Mouse (Mus musculus): ENCODE results near the gene Fzr1.

Gene Fzr1

GRCm38 (mm10) chr10:81379809-81380378, 1.6 kb upstream of the Fzr1 start:
- no peak for DNase-seq

- no peak for DNase-seq
Measured at GRCm38 (mm10) chr10:81379183-81379553, 852 bp upstream of the Fzr1 start.

GRCm38 (mm10) chr10:81378553-81379182, 352 bp upstream of the Fzr1 start:
- peak; percentile 100 for DNase-seq

- DNase-seq: no peak
Measured at GRCm38 (mm10) chr10:81377362-81377664, 1.0 kb downstream of the Fzr1 start.

GRCm38 (mm10) chr10:81376561-81377361, 1.6 kb downstream of the Fzr1 start:
- no peak for DNase-seq

- no peak for DNase-seq
Measured at GRCm38 (mm10) chr10:81375322-81375721, 3.0 kb downstream of the Fzr1 start.

GRCm38 (mm10) chr10:81367207-81367495, 11.2 kb downstream of the Fzr1 start:
- no peak for DNase-seq

- no peak for DNase-seq
Measured at GRCm38 (mm10) chr10:81366477-81367206, 11.7 kb downstream of the Fzr1 start.

GRCm38 (mm10) chr10:81365672-81366476, 12.4 kb downstream of the Fzr1 start, which contains the start of gene 4930404N11Rik:
Gene 4930404N11Rik, minus strand, starts transcription at chr10:81365816.
- DNase-seq: no peak

- DNase-seq: no peak
Measured at GRCm38 (mm10) chr10:81365073-81365472, 13.2 kb downstream of the Fzr1 start.

- no peak for DNase-seq
Measured at GRCm38 (mm10) chr10:81364666-81365065, 13.7 kb downstream of the Fzr1 start.

- DNase-seq: no peak
Measured at GRCm38 (mm10) chr10:81363436-81364346, 14.6 kb downstream of the Fzr1 start.

GRCm38 (mm10) chr10:81362336-81362949, 15.9 kb downstream of the Fzr1 start:
- DNase-seq: no peak

- no peak for DNase-seq
Measured at GRCm38 (mm10) chr10:81360721-81361120, 17.6 kb downstream of the Fzr1 start.

GRCm38 (mm10) chr10:81358841-81359240, 19.5 kb downstream of the Fzr1 start:
- no peak for DNase-seq

GRCm38 (mm10) chr10:81358209-81358608, 20.1 kb downstream of the Fzr1 start:
- no peak for DNase-seq

GRCm38 (mm10) chr10:81356991-81357844, 21.1 kb downstream of the Fzr1 start, which contains the start of gene Mfsd12:
Gene Mfsd12, plus strand, starts transcription at chr10:81357491.
- DNase-seq: peak; percentile 83 to 86

GRCm38 (mm10) chr10:81356352-81356990, 21.8 kb downstream of the Fzr1 start:
- no peak for DNase-seq

GRCm38 (mm10) chr10:81355533-81355932, 22.8 kb downstream of the Fzr1 start:
- DNase-seq: no peak

Data from spleen, adult 18-20 months (tissue).